Mouse (Mus musculus): ENCODE measurements around the gene Glt1d1.

Glt1d1 gene

DNA sequence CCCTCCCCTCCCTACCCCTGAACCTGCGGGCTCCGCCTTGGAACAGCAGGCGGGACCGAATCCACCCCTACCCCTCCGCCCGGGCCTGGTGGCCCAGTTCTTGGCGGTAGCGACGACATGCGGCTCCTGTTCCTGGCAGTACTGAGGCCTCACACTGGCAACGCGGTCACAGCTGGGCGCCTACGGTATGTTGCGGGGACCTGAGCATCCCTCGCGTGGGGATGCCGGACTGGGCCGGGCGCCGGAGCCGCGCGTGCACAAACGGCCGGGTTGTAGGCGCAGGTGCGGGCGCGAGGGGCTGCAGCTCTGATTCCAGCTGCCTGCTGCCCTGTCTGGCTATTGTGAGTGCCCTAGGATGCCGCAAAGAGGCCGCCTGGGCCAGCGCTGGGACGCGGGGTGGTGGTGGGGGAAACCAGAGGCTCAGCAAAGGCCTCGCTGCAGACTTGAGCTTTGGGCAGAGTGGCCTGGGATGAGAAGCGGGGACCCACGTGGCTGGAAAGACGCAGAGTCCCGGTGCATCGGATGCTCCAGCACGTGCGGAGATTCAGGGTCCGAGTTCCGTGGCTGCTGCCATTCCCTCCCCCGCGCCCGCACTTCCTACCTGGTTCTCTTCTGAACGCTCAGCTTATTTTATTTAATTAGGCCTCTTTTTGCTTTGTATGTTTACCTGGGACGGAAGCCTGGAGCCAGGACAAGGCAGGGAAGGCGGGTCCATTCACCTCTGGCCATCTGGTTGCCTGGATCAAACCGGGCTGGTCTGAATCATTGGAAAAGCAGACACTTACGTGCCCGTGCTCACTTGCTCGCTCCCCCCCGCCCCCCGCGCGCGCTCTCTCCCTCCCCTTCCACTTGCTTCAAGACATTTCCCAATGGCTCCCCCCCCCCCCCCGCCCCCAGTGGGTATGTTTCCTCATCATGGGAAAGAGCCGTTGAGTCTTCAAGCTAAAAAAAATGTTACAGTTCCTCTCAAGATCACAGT, at the start of gene Glt1d1, which contains the start of gene Slc15a4:
TSS of gene Glt1d1 (plus strand) at position 96 of the 979 bp plus-strand sequence.
TSS of gene Slc15a4 (minus strand) at position 731 of the 979 bp plus-strand sequence.
- peak; percentile 81 for DNase-seq (ENCODE audit: low read depth, low spot score)

DNA sequence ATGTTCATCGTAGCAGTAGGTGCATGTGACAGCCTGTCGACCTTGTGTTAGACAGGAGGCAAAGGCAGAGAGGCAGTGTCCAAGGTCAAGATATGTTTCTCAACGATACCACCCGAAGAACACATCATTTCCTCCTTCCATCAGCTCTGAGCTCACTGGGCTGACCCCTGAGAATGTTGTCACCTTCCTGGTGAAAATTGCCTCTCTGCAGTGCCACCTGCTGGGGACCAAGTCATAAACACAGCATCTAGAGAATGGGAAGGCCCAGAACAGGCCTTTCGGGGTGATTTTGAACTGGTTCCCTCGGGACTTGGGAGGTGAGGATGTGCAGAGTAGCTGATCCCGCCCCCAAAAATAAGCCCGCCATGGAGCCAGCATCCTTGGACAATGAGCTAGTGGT, 48.4 kb upstream of the Glt1d1 start:
- DNase-seq (ENCODE audit: low read depth, low spot score) = peak; percentile 42

DNA sequence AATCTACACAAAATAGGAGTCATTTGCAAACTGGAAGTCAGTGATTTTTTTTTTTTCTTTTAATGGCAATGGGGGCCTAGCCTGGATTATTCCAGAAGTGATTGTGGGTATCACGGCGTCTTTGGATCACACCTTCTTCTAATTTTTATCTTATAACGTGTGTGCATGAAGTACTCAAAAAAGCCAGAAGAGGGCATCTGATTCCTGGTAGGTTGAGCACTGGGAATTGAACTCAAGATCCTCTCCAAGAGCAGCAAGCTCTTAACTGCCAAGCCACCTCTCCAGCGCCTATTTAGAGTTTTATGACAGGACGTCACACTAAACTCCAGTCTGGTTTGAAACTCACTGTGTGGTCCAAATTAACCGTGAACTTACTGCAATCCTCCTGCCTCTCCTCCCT, 44.2 kb upstream of the Glt1d1 start:
- DNase-seq (ENCODE audit: low read depth, low spot score) = peak; percentile 44

DNA sequence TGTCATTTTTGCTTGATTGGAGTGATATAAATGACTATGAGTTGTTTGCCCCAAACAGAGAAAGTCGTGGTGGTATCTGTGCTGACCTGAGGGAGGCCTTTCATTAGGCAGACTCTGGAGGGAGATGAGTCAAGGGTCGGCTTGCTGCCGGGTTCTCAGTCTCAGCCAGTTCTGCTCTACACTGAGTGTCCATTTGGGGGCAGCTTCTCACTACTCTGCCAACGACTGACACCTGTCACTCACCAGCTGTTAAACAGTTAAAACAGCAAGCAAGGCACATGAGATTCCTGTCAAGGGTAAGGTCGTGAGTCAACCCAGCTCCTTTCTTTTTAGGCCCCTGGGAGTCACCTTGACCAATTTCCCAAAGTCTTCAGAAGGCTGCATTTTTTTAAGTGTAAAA, 39.7 kb upstream of the Glt1d1 start:
- DNase-seq (ENCODE audit: low read depth, low spot score) = no peak

DNA sequence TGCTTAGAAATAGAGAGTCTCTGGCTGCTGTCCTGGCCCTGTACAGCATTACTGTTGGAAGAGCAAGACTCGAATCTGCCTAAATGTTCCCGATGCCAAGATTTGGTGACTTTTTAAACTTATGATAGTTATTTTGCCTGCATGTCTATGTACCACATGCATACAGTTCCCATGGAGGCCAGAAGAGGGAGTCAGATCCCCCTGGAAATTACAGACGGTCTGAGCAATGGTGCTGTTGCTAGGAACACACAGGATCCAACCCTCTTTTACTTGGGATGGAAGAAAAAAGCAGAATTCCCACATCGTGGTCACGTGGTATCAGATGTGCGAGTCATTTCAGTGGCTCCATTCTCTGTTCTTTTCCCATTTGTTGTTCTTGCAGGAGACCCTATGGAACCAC, 39.2 kb upstream of the Glt1d1 start:
- DNase-seq (ENCODE audit: low read depth, low spot score) = peak; percentile 69

DNA sequence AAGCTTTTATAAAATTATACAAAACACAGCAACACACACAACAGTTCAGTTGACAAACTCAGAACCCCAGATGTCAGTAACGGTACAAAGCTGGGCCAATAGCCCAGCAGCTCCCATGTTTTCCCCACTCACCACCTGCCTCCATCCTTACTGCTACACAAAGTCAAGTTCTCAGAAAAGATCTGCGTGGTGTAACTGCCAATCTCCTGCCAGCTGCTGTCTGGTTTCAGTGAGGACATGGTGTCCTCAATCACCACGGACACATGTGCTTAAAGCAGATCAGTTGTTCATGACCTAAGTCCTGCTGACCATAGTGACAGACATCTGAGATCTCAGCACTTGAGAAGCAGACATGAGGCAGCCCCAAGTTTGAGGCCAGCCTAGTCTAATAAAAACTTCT, 36.4 kb upstream of the Glt1d1 start:
- DNase-seq (ENCODE audit: low read depth, low spot score) = peak; percentile 62

DNA sequence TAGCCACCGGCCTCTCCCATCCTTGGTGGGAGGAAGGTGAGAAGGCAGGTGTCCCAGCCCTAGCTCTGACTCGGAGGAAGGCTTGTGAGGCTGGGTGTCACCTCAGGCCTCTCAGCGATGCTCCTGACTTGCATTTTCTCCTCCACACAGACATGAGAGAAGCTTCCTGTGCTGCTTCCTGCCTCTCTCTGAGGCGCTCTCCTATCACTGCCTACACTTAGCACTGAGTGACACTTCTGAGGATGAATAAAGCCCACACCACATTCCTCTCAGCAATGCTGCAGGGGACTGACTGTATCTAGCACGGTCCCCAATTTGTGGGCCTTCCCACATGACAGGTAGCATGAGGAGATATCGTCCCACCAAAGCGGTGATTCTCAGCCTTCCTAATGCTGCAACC, 35.2 kb upstream of the Glt1d1 start:
- peak; percentile 50 for DNase-seq (ENCODE audit: low read depth, low spot score)

DNA sequence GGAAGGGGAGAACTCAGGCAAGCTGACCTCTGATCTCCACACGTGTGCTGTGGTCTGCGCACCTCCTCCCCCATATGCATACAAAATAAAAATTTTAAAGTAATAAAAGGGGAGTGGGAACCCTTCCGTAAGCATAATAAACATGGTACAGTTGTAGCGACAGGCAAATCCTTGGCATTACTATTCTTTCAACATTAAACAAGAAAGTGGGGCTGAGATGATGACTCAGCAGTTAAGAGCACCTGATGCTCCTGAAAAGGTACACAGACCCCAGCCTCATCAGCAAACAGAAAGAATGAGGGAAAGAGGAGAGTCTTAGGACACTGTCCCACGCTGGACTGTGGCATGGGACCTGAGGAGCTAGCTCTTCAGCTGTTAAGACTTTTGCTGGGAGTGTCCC, 29.1 kb upstream of the Glt1d1 start:
- no peak for DNase-seq (ENCODE audit: low read depth, low spot score)

DNA sequence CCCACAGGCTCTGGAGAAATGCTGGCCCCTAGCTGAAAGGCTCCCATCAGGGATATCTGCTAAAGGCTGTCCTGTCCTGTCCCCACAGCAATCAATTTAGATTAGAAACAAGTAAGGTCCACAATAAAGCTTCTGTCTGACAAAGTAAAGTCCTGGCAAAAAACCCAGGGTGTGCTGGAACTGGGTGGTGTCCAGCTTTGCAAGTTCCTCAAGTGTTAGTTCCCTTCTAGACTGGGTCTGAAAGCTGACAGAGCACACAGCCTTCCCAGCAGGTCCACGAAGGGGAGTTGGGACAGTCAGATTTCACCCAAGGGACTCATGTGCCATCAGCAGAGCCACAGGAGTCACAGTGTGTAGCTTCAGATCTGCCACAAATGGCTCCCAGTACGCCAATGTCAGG, 24.6 kb upstream of the Glt1d1 start:
- DNase-seq (ENCODE audit: low read depth, low spot score) = no peak

DNA sequence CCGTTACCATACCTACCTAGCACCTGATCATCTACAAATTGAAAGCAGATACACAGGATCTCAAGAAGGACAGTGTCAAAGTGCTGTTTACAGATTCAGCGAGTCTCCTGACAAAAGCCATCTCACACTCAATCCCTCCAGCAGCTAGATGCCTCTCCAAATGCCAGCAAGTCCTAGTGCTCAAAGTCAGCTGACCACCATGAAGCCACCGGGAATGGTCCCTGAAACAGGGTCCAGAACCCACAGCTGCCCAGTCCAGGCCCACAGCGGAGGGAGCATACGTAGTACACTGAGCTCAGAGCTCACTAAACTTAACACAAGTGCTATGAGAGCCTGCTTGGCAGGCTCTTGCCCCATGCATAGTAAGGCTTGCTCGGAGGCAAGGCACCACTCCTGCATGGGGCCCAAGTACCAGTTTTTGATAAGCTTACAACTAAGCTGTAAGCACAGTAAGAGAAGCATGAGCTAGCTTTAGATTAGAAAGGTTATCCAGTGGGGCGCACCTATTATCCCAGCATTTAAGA, 22.8 kb upstream of the Glt1d1 start:
- DNase-seq (ENCODE audit: low read depth, low spot score) = no peak

DNA sequence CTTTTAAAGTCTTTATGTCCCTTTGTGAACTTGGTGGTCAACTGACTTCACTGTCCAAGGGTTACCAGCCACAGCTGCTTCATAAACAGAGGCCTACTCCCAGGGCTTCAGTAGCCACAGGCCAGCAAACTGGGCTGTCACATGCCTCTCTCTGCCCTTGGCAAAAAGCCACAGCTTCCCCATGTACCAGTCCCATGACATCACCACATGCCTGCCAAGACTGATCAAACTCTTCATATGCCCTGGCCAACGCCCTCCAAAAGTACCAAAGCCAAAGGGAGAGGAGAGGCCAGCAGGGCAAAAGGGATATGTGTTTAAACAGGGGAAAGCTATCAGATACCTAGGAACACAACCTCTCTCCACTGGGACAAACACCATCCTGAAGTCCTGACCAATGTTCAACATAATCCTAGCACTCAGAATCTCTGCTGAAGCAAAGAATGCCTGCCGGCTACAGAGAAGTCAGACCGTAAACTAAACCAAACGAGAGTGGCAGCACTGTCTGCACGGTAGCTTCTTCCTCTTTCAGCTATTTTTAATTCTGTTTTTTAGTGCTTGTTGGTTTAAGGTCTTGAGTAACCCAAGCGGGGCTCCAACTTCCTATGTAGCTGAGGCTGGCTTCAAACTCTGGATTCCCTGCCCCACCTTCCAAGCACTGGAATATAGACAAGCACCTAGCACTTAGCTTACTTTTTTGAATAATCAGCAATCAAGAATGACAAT, 21.1 kb upstream of the Glt1d1 start:
- peak; percentile 94 for DNase-seq (ENCODE audit: low read depth, low spot score)

DNA sequence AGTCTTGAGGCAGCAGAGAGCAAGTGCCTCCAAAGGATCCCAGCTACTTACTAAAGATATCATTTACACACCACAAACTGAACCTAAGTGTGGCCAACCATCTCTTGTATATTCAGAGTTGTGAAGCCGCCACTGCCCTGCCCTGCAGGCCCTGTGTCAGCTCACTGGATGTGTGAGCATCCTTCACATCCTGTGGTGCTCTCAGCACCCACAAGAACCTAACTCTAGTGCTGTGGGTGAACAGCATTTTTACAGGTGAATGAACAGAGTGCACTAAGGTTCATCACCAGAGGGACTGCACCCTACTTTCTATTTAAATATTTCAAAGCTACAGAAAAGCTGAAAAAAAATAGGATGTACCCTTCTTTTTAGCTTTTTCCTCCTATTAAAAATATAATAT, 20.2 kb upstream of the Glt1d1 start:
- no peak for DNase-seq (ENCODE audit: low read depth, low spot score)

DNA sequence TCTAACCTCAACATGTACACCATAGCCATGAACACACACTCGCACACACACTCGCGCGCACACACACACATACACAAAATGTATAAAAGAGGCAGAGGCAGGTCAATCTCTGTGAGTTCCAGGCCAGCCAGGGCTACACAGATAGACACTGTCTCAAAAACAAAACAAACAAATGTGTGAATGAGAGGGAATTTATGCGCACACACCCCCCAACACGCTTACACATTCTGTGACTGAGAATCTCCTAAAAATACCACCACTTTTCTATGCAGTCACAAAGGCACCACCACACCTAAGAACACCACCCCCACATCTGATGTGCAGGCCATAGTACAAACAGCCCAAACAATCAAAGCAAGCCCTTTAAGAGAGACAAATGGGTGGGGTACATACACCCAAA, 19.7 kb upstream of the Glt1d1 start:
- no peak for DNase-seq (ENCODE audit: low read depth, low spot score)

DNA sequence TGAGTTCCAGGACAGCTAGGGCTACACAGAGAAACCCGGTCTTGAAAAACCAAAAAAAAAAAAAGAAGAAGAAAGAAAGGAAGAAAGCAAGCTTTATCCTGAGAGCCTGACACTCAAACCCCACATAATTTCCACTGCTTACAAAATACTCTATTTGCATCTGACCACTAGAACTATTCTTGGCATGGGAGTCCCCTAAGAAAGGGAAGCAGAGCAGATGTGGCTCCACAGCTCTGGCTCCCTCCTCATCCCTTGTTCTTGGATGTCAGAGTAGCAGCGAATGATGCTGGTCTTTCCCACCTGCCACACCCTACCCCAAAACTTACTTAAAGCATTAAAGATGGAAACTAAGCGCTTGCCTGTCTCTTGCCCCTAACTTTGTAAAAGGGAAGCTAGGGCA, 16.6 kb upstream of the Glt1d1 start:
- DNase-seq (ENCODE audit: low read depth, low spot score) = no peak

DNA sequence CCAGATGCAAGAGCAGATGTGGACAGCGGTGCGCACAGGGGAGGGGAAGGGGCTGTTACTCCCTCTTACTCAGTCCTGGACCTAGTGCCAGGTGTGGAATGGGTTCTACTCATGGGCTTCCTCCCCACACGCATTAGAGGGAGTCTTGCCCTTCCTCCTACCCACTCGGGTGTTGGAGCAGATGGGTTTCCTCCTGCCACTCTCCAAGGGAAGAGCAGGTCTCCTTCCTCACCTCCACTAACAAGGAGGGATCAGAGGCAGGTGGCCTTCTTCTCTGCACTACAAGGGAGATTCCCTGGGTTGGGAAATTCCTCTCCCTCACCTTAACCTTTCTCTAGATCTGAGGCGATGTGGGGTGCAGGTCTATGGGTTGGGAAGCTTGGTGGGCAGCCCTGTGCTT, 15.9 kb upstream of the Glt1d1 start:
- no peak for DNase-seq (ENCODE audit: low read depth, low spot score)

DNA sequence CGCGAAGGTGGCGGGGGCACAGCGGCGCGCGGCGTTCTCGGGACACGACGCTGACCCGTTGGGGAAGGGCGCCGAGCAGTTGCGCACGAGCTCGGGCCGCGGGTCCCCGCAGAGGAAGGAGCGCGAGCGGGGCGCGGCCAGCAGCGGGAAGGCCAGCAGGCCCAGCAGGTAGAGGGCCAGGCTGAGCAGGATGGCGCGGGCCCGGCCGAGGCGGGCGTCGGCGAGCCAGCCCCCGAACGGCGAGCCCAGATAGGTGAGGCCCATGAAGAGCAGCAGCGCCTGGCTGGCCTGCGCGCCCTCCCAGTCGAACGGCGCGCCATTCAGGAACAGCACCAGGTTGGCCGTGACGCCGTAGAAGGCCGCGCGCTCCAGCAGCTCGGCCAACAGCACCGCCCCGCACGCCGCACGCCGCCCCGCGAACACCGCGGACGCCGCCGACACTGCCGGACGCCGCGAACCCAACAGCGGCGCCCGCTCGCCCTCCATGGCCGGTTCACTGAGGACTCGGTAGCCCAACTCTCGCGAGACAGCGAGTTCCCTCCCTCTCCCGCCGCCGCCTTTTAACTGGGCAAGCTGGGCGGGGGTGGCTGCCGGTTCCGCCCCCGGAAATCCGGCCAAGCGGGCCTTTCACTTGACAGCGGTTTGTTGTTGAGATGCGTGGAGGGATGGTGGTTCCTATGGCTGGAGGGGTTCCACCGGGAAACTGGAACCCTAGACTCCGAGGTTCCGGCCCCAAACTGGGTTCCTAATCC, 15.0 kb upstream of the Glt1d1 start:
- DNase-seq (ENCODE audit: low read depth, low spot score) = peak; percentile 99

DNA sequence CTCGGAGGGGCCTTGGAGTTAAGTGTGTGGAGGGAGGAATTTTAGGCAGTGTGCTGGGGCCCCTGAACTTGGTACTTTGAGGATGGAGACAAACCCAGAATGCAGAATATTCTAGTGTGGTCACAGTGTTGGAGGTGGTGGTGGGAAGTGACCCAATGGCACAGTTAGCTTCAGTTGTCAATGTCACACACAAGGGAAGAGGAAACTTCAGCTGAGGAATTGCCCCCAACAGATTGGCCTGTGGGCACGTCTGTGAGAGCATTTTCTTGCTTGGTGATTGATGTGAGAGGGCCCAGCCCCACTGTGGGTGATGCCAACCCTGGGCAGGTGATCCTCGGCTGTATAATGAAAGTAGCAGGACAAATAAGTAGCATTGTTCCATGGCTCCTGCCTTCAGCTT, 13.2 kb upstream of the Glt1d1 start:
- no peak for DNase-seq (ENCODE audit: low read depth, low spot score)

DNA sequence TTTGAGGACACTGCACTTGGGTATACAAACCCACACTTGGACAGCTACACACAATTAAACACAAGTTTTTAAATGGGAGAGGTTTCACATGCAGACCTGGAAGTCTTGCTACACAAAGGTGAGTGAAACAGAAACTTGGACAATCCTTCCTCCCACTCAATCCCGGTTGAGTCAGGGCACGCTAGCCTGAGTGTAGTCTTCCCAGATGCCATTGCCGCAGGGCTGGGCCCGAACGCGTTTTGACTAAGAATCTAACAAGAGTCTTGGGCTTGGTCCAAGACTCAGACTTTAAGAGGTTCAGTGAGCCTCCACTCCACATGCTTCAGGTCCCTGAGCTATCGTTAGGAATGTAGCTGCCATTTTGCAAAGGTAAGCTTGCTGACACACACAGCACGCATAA, 11.7 kb upstream of the Glt1d1 start:
- no peak for DNase-seq (ENCODE audit: low read depth, low spot score)

DNA sequence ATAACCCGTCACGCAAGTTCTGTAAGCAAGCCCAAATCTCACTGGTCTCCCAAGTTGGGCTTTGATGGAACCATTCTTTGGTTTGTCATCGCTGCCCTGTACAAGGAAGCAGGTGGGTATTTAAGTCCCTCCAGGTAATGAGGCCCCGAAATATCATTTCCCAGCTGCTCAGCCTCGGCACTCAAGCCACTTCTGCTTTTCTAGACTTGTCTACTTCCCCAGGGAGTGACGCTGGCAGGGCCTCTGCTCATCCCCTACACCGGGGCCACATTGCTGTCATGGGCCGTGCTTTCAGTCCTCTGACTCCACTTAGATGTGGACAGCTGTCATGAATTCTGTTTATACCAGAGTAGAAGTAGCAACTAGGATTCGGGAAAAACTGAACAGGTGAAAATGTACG, 11.0 kb upstream of the Glt1d1 start:
- no peak for DNase-seq (ENCODE audit: low read depth, low spot score)

DNA sequence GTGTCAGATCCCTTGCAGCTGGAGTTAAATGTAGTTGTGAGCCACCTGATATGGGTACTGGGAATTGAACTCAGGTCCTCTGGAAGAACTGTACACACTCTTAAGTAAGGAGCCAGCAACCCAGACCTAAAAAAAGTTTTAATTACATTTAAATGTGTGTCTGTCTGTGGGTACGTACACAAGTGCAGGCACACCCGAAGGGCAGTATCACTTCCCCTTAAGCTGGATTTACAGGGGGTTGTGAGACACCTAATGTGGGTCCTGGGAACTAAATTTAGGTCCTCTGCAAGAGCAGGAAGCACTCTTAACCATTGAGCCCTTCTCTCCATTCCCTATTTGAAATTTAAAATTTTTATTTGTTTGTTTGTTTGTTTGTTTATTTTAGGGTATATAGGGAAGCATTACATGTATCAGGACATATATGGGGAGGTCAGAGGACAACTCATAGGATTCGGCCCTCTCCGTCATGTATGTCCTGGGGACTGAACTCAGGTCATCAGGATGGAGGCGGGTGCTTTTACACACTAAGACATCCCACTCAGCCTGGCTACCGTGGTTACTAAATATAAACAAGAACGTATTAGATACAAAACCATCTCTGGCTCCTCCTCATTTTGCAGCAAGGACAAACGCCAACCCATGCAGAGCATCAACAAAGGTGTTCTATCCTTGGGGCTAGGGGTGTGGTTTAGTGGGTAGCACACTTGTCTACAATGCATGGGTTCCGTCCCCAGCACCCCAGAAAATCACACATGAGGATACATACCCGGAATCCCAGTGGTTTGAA, 7.4 kb upstream of the Glt1d1 start:
- no peak for DNase-seq (ENCODE audit: low read depth, low spot score)

DNA sequence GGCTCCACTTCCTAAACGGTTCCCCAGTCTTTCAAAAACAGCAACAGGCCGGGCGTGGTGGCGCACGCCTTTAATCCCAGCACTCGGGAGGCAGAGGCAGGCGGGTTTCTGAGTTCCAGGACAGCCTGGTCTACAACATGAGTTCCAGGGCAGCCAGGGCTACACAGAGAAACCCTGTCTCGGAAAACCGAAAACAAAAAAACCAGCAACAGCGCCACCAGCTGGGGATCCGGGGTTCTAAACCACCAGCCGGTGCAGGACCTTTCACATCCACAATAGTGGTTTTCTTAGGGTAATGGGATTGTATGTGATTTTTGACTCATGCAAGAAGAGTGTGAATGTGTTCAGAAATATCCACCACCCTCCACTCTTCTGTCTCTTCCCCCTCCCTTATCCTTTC, 4.8 kb upstream of the Glt1d1 start:
- DNase-seq (ENCODE audit: low read depth, low spot score) = no peak

Data from brain, adult 2 months (tissue).